Mouse (Mus musculus) erythroblast, embryonic 14.5 days (primary cell): ENCODE measurements around the gene Plcb4.

Experiments
- GATA1 ChIP-seq: IDR thresholded peaks from 2 replicates; pipeline ENCODE4 v1.6.1; 2012; ENCODE audit warnings: low read length, inconsistent platforms, mixed read lengths
- TAL1 ChIP-seq: IDR thresholded peaks from 3 replicates; pipeline ENCODE4 v1.6.1; 2012; ENCODE audit warnings: low read length, inconsistent platforms, mixed read lengths

GRCm38 (mm10) chr2:135824757-135825156, 165.9 kb downstream of the Plcb4 start:
- TF ChIP-seq GATA1 (no peak), TAL1 (no peak)
